Mouse (Mus musculus): Measurements from ENCODE around the gene Spns2. TPM values are rescaled to one million over a fixed set of nuclear protein-coding genes. Genes with fewer than 3 reads are reported as not detected.

Spns2 gene
- total RNA-seq, 2 experiments from 2014 or later = 9.7 to 11.0 TPM

Other genes starting within 250 kb of the Spns2 start
- gene Slc13a5, start 222.7 kb downstream of the Spns2 start, total RNA-seq (2021) = not detected
- 10 to 100 TPM; 11.2 to 18.1 TPM for gene Xaf1, start 188.3 kb downstream of the Spns2 start, total RNA-seq (2021)
- not detected for gene Fbxo39, start 175.5 kb downstream of the Spns2 start, total RNA-seq (2021)
- not detected for gene Tekt1, start 127.5 kb downstream of the Spns2 start, total RNA-seq (2021)
- 10 to 100 TPM; 18.2 to 19.5 TPM for gene Smtnl2, start 78.2 kb downstream of the Spns2 start, total RNA-seq (2021)
- gene Ggt6, start 54.4 kb downstream of the Spns2 start, total RNA-seq (2021) = not detected
- 10 to 100 TPM; 45.9 to 46.8 TPM for gene Mybbp1a, start 48.5 kb downstream of the Spns2 start, total RNA-seq (2021)
- gene Spns3, start 60.6 kb upstream of the Spns2 start, total RNA-seq (2021) = under 1 TPM in 1 of 2 experiments, not detected in 1; 0.16 TPM
- gene Ube2g1, start 117.4 kb upstream of the Spns2 start, total RNA-seq (2021) = 10 to 100 TPM; 63.0 to 65.3 TPM
- gene Ankfy1, start 200.1 kb upstream of the Spns2 start, total RNA-seq (2021) = 10 to 100 TPM; 16.8 to 19.1 TPM

Data from heart, postnatal 36 days (tissue).